Mouse (Mus musculus): ENCODE data around the gene Pdlim5. TPM values are rescaled to one million over a fixed set of nuclear protein-coding genes. Genes with fewer than 3 reads are reported as not detected.

The Pdlim5 gene
- total RNA-seq, 2 experiments from 2014 or later: 21.3 to 23.4 TPM

DNA sequence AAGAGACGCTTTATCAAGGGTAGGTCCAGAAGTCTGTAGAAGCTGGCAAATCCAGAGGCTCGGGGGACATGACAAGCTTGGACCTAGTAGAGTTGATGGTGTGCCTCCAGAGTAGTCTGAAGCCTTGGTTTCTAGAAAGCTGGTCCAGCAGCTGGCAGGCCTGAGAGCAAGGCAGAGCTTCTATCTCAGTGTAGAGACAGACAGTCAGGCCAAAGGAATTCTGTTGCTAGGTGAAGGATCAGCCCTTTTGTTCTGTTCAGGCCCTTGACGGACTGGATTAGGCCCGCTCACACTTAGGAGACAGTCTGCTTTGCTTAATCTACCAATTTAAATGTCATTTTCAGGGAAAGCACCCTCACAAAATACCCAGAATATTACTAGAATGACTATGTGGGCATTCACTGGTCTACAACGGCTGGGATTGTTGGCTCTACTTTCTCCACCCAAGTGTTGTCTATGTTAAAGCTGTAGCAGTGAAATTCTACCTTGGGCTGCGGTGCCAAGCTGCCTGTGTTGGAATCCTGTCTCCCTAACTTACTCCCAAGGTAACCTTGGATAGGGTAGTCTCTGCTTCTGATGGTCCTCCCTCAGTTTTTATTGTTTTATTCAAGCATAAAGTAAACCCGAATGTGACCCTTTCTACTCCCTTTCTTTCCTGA, 38.8 kb upstream of the Pdlim5 start:
- no peak overlapping the region for H3K27ac ChIP-seq

DNA sequence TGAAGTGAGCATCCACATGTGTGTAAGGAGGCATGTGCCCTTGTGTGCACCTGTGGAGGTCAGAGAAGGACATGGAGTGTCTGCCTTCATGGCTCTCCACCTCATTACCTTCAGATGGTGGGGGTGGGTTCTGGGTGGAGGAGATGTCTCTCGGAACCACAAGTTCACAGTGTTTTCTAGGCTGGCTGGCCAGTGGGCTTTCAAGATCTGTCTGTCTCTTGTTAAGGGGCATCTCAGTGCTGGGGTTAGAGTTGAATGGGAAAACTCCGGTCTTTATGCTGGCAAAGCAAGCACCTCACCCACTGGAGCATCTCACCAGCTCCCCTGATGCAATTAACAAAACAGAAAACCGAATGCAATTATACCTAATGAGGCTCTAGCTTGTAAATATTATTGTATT, 36.0 kb upstream of the Pdlim5 start:
- no peak overlapping the region for H3K4me3 ChIP-seq
- intact Hi-C loops (cut with DNase I): no loop called here
- H3K27ac ChIP-seq: no peak overlapping the region
- no peak for TF ChIP-seq CTCF (IDR thresholded peaks at IDR 0.05)
- no peak for DNase-seq (ENCODE audit: extremely low spot score in 1 of 2, low spot score in 2 of 2)

More for the DNA sequence above, 38.8 kb upstream of the Pdlim5 start:
- no peak for TF ChIP-seq CTCF (IDR thresholded peaks at IDR 0.05)
- H3K4me3 ChIP-seq: no peak overlapping the region
- no peak for DNase-seq (ENCODE audit: extremely low spot score in 1 of 2, low spot score in 2 of 2)
- intact Hi-C loops (cut with DNase I): no loop called here

DNA sequence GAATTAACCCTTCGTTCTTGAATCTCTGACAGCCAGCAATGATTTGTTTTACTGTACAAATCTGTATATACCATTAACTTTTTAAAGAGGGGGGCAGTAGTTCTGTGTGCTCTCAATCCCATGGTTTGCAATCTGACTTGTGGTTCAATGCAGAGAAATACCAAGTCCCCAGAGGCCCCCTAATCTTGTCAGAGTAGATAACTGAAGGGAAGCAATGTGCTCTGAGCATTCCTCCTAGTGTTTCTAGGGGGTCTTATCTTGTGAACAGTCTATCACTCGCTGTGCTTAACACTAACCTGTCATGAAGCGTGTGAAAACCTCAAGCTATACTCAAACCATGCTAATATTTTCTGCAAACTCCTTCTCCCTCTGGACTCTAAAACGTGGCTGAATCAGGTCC, 34.6 kb upstream of the Pdlim5 start:
- DNase-seq (ENCODE audit: extremely low spot score in 1 of 2, low spot score in 2 of 2): no peak
- no peak overlapping the region for H3K4me3 ChIP-seq
- TF ChIP-seq CTCF (IDR thresholded peaks at IDR 0.05): no peak
- intact Hi-C loops (cut with DNase I): no loop called here
- H3K27ac ChIP-seq: no peak overlapping the region

DNA sequence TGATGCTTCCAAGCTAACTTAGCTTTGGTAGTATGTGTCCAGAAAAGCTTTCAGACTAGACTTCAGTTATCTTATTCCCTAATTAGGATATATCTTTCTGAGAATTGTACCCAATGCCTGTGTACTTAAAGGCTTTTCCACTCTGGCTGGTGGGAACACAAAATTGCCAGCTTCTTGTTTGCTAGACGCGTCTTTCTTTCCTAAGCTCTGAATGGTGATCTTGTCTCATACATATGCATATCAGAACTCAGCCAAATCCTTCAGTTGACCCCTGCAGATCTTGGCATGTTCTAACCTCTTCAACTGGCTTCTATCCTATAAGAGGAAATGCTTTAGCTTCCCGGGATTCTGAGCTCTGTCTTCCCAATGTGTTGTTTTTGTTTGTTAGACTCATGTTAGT, 31.3 kb upstream of the Pdlim5 start:
- TF ChIP-seq CTCF (IDR thresholded peaks at IDR 0.05): no peak
- Histone ChIP-seq H3K4me3 (no peak overlapping the region), H3K27ac (no peak overlapping the region)
- intact Hi-C loops (cut with DNase I): no loop called here
- DNase-seq (ENCODE audit: extremely low spot score in 1 of 2, low spot score in 2 of 2): no peak

DNA sequence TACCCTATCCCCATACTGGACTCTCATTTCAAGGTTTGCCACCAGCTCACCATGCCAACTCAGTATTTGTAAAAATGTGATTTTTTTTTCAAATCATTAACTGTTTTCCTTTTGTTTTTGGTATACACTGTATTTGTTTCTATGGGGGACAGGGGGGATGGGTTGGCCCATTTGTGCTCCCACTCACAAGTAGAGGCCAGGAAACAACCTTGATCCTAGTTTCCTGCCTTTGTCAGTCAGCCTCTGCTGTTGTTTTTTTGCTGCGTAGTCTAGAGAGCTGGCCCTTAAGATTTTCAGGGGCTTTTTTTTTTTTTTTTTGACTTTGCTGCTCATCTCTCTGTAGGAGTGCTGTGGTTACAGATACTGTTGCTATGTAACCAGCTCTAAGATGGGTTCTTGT, 28.6 kb upstream of the Pdlim5 start:
- Histone ChIP-seq H3K4me3 (no peak overlapping the region), H3K27ac (no peak overlapping the region)
- no peak for DNase-seq (ENCODE audit: extremely low spot score in 1 of 2, low spot score in 2 of 2)
- intact Hi-C loops (cut with DNase I): no loop called here
- TF ChIP-seq CTCF (IDR thresholded peaks at IDR 0.05): no peak

DNA sequence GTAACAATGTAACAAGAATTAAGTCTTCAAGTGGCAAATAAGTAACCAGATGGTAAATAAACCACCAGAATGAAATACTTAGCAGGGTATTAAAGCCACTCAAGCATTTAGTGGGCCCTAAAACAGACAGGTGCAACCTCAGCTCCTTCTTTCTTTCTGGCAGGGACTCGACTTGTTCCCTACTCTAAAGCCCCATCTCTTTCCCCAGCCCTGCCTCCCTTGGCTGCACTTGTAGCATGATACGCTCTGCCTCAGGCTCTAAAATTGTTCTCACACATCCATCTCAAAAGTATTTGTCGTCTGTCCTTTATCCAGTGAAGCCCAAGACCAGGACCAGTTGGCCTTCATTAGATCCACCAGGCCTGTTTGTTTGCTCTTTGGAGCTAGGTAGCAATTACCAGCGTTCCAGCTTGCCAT, 28.0 kb upstream of the Pdlim5 start:
- Histone ChIP-seq H3K27ac (no peak overlapping the region), H3K4me3 (no peak overlapping the region)
- no peak for DNase-seq (ENCODE audit: extremely low spot score in 1 of 2, low spot score in 2 of 2)
- intact Hi-C loops (cut with DNase I): no loop called here
- no peak for TF ChIP-seq CTCF (IDR thresholded peaks at IDR 0.05)

DNA sequence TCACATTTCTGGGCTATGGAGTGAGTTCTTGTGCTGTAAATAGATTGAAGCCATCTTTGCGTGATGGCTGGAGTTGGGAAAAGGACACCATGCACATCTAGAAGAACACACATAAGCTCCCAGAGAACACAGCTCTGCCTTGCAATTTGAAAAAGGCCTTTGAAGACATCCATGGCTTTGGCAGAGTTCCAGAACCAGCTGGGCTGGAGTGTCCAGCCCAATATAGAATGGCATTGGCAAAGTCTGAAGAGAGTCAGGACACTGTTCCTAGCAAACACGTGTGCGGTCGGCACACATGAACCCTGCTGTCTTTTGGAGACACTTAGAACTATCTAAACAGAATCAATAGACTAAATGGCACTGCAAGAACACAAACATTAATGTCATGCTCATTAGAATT, 26.7 kb upstream of the Pdlim5 start:
- intact Hi-C loops (cut with DNase I): no loop called here
- no peak overlapping the region for H3K4me3 ChIP-seq
- DNase-seq (ENCODE audit: extremely low spot score in 1 of 2, low spot score in 2 of 2): no peak
- no peak overlapping the region for H3K27ac ChIP-seq
- no peak for TF ChIP-seq CTCF (IDR thresholded peaks at IDR 0.05)

DNA sequence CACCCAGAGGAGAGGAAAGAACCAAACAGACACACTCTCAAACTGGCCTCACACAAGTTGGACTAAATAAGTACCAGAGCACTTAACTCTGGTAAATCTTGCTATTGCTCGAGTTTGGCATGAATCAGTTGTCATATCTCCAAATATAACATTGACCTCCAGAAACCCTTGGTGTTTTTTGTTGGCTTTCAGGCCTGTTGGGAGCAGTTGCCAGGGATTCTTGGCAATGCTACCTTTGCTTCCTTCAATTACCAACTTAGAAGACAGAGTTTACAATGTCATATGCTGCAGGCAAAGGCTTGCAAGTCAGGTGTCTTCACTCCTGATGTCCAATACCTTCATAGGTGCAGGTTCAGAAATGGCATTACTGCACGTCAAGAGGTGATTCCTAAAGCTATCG, 26.0 kb upstream of the Pdlim5 start:
- no peak for TF ChIP-seq CTCF (IDR thresholded peaks at IDR 0.05)
- H3K27ac ChIP-seq: no peak overlapping the region
- intact Hi-C loops (cut with DNase I): no loop called here
- no peak overlapping the region for H3K4me3 ChIP-seq
- no peak for DNase-seq (ENCODE audit: extremely low spot score in 1 of 2, low spot score in 2 of 2)

DNA sequence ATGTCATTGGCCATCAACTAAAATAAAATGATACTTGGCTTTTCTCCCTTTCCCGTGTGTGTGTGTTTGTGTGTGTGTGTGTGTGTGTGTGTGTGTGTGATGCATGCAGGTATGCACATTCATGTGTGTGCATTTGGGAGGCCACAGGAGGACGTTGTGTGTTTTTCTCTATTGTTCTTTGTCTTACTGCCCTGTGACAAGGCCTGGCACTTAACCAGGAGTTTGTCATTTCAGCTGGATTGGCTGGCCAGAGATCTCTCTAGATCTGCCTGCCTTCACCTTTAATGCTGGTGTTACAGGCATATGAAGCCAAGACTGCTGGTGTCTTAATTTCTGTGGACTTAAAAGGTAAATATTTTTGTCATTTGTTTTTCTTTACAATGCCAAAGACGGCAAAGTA, 22.5 kb upstream of the Pdlim5 start:
- TF ChIP-seq CTCF (IDR thresholded peaks at IDR 0.05): no peak
- Histone ChIP-seq H3K4me3 (no peak overlapping the region), H3K27ac (no peak overlapping the region)
- DNase-seq (ENCODE audit: extremely low spot score in 1 of 2, low spot score in 2 of 2): no peak
- intact Hi-C loops (cut with DNase I): no loop called here

DNA sequence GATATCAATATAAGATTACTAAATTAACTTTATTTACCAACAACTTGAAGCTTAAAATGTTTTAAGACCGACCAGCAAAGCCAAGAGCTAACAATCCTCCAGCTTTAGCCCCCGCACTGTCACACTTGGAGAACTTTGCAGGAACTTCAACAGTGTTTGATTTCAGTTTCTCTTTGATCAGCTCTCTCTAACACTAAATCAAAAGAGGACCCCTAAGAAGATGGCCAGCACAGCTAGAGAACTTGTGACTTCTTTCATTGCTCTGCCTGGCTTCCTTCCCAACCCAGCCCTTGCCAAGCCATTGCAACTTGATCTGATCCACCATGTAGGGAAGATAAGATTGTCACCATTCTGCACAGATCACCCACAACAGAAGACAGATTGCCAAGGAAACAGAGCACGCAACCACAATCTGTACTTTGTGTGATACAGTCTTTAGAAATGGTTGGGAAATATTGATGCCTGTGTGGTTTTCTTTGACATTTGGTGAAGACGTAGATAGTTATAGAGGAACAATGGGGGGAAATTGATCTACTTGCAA, 17.9 kb upstream of the Pdlim5 start:
- H3K27ac ChIP-seq: no peak overlapping the region
- intact Hi-C loops (cut with DNase I): no loop called here
- TF ChIP-seq CTCF (IDR thresholded peaks at IDR 0.05): no peak
- DNase-seq (ENCODE audit: extremely low spot score in 1 of 2, low spot score in 2 of 2): no peak
- H3K4me3 ChIP-seq: no peak overlapping the region

DNA sequence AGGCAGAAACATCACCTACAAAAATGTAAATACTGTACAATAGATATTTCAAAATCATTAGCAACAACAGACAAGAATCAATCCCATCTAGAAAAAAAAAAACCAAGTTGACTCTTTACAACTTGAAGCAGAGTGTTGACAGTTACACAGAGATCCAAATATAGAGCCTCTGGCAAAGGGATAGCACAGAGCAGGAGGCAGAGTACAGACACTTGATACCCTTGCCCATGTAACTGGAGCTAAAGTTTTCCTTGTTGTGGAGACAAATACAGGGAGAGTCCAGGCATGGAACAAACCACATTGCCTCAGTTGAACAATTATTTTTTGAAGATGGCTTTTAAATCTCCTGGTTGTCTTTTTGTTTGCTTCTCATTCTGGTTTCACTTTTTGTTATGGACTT, 15.4 kb upstream of the Pdlim5 start:
- no peak for DNase-seq (ENCODE audit: extremely low spot score in 1 of 2, low spot score in 2 of 2)
- no peak overlapping the region for H3K27ac ChIP-seq
- no peak overlapping the region for H3K4me3 ChIP-seq
- TF ChIP-seq CTCF (IDR thresholded peaks at IDR 0.05): no peak
- intact Hi-C loops (cut with DNase I): no loop called here

DNA sequence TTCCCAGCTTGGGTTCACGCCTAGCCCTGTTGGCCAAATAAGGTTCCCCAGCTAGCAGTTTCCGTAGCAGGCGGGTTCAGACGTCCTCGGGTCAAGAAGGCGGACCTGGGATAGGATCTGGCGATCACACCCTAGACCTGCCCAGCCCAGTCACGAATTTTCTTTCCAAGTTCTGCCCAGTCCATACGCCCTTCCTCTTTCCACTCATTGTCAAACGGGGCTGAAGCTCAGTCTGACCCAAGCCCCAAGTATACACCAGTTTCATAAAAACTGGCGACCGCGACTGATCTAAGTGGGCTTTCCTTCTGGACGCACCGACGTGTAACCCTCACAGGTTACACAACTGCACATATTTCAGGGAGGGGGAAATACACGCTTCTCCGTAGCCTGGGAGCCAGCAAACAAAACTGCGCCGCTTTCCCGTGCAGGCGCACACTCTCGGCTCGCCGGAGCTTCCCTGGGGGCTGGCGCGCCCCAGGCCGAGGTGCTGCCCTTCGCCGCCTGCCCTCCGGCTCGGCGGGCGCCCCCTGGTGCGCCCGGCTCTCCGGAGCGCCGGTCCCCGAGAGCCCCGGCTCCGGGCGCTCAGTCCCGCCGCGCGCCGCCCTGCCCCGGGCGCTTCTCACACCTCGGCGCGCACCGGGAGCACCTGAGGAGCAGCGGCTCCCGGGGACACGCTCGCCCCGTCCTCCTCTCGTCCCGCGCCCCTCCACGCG, 544 bp downstream of the Pdlim5 start:
- no peak; the same call in none of the 2 replicates for TF ChIP-seq CTCF (IDR thresholded peaks at IDR 0.05)
- intact Hi-C loops (cut with DNase I): loop anchor here (5.0 kb wide), 3 partner anchors 47 to 98 kb away; no protein-coding TSS in a partner anchor
- peak; percentile 8 to 15 for DNase-seq (ENCODE audit: extremely low spot score in 1 of 2, low spot score in 2 of 2)
- peak overlapping the region; percentile 75 for H3K4me3 ChIP-seq
- peak overlapping the region; percentile 79 for H3K27ac ChIP-seq

All from left cerebral cortex, adult 2 months (tissue).